Mouse (Mus musculus) spleen, adult 12 weeks (tissue): ENCODE data around the gene Slc7a11.
"Not testable (repeated sequence)": the region's sequence is repeated elsewhere in the genome, so short reads cannot be mapped to it uniquely, and the experiment has no call there.

ENCODE experiments used
- DNase-seq: peaks from one replicate; pipeline ENCODE4 v3.0.0; 2022; ENCODE audit warnings: low spot score

The Slc7a11 gene

DNA sequence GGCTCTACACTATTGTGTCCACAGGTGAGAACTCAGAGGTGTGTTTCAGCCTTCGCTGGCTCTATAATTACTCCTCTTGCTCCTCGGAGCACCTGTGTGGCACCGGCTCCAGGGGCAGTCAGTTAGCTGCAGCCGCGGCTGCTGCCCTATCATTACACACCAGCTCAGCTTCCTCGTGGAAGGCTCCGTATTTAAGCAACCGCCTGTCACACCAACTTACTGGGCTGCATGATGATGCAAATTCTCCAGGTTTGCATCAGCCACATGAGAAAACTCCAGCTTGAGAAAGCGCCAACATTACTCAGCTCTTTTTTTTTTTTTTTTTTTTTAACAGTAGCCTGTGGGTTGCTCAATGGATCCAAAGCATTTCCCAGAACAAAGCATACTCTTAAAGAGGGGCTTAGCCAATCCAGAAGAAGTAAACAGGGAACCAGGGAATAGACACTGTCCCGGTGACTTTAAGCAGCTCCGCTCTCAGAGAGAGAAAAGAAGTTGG is at the start of gene Slc7a11:
TSS of gene Slc7a11 (minus strand) at position 194 of the 496 bp plus-strand sequence.
- DNase-seq: no peak

DNA sequence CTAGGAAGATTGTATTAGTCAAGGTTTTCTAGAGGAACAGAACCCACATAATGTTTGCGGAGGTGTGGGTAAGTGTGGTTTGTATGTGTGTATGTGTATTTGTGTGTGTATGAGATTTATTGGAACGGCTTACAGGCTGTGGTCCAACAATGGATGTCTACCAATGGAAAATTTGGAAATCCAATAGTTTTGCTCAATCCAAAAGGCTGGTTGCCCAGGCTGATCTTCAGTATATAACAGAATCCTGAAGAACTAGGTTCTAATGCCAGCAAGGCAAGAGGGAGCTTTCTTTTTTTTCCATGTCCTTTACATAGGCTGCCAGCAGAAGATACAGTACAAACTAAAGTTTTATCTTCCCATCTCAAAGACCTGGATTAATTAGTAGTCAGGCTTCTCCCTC is 48.3 kb upstream of the Slc7a11 start:
- no peak for DNase-seq

DNA sequence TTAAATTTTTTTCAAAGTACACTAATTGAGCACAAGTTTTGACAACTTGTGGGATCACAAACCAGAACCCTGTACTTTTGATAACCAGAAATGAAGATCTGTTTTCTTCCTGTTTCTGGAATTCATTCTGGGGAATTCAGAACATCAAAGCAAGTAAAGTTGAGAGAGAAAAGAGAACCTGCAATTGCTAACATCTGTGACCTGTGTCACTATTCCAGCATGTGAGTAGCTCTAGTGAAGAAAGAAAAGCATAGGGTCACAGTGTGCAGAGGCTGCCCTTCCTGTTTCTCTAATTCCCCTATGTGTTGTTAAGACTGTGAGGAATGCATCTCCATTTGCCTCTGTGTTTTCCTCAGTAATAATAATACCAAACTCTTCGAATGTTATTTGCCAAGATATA is 40.7 kb upstream of the Slc7a11 start:
- DNase-seq: no peak

DNA sequence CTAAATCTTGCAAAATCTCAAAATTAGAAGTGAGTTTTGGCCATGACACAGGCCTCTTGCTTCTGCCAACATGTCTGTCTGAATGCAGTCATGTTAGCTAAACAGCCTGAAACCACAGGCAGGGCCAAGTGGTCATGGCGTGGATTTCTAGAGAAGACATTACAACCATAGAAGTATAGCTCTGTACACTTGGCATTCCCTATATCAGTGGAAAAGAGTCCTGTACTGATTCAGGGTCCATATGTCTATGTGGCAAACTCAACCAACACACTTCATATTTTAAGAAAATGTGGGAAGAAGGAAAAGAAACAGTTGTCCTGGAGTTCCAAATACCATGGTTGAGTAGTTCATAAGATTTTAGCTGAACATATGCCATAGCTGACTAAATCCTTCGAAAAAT is 18.8 kb upstream of the Slc7a11 start:
- no peak for DNase-seq

DNA sequence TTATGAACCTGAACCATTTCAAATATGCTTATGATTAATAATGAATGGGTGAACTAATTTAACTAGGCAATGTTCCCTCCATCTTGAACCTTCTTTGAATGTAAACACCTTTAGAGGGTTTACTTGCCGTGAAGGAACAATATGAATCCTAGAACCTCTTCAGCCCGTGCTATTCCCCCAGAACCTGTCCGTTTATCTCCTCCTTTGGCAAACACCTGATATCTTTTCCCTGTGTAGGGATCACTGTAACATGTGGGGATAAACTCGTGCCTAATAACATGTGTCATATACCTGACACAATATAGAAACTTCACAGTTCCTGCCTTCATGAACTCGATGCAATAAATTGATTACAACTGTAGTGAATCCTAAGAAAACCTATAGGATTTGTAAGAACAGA is 13.7 kb upstream of the Slc7a11 start:
- no peak for DNase-seq

DNA sequence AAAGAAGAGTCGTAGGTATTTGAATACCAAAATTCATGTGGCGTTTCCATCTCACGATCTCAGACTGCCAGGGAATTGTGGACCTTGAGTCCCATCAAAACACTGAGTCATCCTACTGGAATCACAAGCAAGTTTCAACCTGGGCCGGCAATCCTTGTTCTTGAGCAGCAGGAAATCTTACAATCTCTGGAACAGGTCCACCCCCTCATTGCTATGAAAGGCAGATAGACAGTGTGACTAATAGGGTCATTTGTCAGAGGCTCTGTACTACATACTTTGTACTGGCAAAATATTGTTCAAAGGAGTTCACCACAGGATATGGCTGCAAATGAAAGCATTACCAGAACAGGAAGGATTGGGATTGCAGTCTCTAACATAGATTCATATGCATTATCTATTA is 13.2 kb upstream of the Slc7a11 start:
- DNase-seq: no peak

DNA sequence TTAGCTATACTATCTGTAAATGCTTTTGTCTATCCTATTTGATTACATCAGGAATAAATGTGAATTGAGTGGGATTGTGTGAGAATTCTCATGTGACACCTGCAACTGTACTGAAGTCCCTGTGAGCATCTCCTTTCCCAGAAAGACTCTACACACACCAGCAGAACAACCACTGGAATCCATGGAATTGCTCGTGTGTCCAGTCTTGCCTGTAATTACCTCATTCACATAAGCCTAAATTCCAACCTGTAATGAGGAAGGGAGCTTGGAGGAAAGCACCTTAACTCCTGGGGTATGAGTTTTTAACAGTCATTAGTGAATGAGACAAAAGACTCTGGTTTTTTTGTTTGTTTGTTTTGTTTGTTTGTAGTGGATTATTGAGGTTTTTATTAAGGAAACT is 12.6 kb upstream of the Slc7a11 start:
- no peak for DNase-seq

DNA sequence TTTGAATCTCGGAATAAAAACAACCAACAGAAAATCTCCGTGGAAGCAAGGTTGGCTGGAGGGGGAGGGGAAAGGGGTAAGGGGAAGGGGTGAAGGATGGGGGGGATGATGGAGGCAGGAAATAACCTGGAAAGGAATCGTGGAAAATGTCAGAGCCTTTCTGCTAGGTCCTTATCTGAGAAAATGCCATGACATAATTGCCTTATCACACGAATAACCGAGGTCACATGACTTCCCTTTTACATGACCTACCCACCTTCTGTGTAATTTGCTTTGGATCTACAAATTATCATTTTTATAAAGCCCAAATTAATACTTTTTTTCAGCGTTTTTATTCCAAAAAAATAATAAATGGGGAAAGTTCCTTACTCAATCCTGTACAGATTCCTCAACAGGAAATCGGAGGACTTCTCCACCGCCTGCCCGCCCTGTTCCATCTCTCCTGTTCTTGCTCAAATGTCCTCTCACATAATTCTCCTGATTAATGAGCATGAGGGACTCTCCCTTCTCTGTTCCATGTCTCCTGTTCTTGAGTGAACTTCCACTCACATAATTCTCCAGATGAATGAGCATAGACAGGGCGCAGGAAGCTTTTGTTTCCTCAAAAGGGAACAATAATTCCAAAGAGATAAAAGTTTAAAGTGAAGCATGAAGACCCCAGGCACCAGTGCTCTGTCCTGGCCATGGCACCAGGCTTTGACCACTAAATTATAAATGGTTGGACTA is 1.8 kb upstream of the Slc7a11 start:
- DNase-seq: no peak

DNA sequence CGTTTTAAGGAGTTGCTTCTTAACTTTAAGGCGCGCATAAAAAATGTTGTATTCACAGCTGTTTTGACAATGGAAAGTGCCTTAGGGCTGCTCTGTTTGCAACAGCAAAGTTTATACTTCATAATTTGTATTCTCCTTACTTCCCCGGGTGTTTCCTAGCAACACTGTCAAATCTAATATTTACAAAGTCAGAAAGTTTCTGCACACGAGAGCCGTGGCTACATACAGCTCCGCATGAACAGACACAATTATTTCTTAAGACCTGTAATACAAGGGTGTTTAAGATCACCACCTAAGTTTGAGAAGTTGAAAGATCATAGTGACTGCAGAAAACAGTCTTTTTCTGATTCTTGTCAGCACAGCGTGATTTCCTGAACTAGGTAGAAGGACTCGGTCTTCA is 528 bp upstream of the Slc7a11 start:
- DNase-seq: no peak

DNA sequence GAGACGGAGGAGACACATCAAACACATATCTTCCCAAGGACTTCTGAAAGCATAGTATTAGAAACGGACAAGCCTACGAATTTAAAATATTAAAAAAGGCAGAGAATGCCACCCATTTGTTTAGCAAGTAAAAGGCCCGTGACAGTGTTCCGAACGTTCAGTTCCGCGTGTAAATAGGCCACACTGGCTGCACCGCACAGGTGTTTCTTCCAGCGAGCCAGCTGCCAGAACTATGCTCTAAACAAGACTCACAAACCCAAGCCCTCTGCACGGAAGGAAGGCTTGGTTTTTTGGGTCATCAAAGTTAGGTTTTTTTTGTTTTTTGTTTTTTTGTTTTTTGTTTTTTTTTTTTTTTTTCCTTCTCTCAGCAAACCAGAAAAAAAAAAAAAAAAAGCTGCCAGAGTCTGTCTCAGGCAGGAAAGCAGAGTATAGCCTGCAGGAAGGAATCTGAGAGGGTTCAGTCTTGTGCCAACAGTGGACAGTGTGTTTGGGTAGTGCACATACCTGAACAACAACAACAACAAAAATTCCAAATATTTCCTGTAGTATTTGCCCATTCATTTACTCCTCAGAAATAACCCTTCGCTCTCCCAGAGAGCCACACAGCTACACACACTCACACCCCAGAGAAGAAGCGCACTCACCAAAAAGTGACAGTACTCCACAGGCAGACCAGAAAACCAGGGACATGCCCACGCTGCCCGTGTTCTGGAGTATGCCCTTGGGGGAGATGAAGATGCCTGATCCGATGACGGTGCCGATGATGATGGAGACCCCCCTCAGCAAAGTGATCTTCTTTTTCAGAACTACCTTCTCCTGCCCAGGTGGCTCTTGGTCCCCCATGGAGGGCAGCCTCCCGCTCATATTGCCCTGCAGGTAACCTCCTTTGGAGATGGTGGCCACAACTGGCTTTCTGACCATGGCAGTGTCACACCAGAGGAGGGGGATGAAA is 797 bp downstream of the Slc7a11 start:
- DNase-seq: no peak

DNA sequence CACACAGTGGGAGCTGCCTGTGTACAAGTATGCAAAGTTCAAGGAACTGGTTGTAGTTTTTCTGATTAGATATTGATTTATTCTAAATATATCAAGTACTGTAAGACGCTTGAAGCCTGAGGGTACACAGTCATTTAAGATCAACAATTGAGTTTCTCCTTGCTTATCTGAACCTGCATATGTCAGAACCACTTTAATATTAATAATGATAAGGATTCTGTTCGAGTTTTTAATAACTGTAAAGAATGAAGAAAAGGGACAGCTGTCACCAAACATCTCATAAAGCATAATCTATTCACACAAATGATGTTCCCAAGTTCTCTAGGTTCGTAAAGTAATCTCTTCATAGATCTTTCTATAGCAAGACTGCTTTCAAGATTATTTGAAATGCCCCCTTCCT is 2.1 kb downstream of the Slc7a11 start:
- DNase-seq: no peak

DNA sequence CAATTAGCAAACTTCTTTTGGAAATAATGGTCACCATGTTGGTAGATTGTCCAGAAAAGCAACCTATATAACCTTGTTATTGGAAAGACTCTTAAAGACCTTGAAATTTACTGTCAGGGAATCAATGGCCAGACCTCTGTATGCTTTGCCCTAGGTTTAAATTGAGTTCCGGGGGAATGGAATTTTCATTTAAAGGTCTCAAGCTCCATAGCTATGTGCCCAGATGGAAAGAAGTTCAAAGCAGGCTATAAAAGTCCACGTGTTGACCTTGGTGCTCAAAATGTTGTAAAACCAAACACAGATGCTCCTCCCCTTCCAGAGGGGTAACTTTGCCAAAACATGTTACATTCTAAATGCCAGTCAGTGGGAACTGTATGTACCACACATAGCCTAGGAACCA is 3.0 kb downstream of the Slc7a11 start:
- no peak for DNase-seq

DNA sequence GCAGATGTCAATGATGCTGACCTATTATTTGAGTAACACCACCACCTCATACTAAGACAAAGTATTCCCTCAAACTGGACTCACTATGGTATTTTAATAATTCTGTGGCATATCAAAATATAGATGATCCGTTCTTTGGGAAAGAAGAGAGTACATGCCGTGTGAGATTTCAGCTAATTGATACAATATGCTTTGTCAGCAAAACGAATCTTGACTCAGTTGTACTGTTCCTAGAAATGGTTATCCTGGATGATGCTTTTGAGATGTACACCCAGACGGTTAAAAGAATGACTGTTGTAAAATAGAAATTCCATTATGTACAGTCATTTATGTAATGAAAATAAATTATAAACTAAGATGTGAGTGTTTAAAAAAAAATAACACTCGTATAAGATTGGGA is 4.0 kb downstream of the Slc7a11 start:
- DNase-seq: no peak

DNA sequence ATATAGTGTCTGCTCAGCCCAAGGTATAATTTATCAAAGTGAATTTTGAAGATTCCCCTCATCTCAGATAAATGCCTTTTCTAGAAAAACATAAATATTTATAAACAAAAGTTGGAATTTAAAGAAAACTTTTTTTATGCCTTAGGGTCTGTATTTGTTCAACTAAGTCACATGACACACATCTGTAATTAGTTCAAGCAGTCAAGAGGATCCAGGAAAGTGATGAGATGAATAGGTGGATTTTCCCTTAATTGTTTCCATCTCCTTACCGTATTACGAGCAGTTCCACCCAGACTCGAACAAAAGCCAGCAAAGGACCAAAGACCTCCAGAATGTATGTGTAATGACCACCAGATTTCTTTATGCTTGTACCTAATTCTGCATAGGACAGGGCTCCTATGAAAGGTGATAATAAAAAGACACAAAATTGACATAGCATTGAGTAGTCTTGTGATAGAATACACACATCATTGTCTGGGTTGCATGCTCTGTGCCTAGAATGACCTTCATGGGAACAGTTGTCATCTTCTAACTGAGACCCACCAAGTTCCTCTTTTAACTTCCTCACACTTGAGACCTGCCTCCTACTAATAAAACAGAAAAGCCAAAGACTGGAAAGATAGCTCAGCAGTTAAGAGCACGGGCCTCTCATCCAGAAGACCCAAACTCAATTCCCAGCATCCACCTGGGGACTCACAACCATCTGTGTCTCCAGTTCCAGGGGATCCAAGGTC is 4.7 kb downstream of the Slc7a11 start:
- DNase-seq: no peak

DNA sequence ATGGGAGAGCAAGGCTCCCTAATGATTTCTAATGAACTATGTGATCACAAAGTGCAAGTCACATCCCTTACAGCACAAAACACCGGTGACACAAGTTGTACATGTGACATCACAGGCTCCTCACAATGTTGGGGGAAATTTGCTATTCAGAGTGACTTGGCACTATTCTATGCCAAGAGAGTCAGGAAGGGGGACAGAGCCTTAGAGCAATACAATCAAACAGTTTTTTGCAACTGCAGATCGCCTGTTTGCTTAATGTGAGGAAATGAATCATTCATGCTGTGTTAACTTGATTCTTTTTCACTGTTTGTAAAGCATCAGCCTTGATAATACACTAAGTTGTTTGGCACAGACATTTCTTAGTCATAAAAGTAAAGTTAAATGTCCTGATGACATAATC is 5.3 kb downstream of the Slc7a11 start:
- not testable (repeated sequence) for DNase-seq

DNA sequence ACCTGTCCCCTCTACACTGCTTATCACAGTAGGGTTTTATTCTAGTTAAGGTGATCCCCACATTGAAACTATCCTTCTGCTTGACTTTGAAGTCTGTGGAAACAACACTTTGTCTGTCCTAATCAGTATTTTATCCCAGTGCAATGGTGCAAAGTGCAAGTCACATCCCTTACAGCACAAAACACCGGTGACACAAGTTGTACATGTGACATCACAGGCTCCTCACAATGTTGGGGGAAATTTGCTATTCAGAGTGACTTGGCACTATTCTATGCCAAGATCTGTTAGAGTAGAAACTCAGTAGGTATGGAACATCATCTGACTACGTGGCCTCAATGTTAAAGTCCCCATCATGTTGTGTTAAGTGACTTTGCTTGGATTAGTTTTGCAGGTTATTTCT is 7.0 kb downstream of the Slc7a11 start:
- not testable (repeated sequence) for DNase-seq

DNA sequence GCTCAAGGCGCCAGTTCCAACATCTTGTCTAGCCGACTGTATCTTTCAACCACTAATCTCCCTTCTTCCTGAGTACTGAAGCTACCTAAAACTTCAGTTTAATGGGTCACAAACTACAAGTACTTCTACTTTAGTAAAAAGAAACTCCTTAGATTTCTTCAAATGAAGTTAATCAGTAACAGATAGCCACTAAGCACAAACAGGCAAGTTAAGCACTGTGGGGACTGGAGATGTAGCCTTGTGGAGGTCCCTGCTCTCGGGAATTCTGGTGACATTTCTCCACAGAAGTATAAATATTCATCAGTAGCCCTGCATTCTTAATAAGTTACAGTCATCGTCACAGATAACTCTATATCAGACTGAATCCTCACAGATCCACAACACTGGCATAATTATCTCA is 9.6 kb downstream of the Slc7a11 start:
- no peak for DNase-seq

DNA sequence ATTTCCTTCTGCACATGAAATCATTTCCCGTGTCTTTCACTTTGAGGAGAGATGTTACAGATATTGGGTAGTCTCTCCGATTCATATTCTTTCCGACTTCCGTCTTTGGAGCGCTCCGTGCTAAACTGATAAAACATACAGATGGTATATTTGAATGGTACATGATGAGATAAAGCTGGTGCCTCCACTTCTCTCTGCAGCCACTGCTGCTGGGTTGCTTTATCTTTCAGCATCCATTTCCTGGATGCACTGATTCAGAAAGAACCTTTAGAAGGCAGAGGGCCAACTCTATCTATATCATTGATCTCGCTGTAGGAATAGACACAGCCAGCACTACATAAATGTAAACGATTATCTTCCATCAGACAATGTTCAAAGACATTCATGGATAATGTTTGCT is 12.6 kb downstream of the Slc7a11 start:
- no peak for DNase-seq

DNA sequence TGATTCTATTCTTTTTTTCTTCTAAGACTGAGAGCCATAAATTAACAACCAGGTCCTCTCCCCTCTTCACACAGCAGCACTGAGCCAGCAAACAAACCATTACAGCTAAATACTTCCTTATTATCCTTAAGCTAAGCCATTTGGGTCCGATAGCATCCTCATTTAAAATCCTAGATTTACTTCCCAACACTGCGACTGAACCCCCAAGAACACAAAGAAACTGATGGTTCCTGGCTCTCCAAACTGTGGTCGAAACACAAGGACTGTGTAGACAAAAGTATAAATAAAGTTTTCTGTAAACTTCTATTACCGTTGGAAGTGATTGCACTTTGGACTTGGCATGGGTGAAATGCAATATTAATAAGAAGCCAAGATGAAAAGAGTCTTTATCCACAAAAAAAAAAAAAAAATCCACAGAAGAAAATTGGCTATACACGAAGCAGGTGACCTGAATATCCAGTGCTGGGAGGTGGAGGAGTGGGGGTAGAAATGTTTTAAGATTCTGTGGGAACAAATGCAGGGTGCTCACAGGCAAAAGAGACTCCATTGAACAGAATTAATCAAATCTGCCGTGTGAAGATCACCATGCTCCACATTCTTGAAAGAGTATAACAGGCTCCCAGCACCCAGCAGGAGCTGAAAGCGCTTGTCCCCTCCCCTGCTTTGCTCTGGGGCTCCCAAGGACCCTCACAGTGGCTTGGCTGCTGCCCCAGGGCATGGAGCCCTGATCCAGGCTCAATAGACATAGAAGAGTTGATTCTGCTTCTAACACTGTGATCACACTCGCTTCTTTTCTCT is 21.7 kb downstream of the Slc7a11 start:
- no peak for DNase-seq

DNA sequence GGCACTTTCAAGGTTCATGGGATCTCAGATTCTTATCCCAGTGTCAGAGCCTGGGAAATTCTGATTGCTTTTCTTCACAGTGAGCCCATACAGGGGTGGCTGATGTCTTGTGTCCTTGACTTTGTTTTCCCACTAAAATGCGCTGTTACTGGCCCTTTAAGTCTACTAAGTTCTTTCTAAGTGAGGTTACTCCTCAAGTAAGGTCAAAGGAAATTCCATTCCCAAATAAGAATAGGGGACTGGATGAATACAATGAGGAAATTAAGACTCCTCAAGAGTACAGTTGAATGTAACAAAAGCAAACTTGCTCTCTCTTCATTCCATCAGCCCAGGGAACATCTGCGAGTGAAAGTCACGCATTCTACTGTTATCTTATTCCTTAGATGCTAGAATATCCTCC is 24.3 kb downstream of the Slc7a11 start:
- no peak for DNase-seq

DNA sequence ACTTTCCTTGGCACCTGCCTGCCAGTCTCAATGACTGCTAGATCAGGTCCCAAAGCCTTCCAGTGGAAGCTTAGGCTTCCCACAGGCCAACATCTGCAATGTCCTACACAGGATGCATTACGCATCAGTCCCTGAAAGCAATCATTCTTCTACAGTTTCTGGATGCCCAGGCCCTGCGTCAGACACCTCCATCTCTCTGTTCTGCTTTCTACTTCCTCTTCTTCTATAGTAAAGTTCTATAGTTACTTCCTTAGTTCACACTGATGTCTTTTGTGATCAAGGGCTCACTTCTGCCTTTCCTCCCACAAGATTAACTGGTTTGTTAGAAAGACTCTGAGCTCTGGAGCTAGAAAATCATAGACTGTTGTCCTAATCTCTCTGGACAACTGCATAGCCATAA is 36.6 kb downstream of the Slc7a11 start:
- DNase-seq: no peak

DNA sequence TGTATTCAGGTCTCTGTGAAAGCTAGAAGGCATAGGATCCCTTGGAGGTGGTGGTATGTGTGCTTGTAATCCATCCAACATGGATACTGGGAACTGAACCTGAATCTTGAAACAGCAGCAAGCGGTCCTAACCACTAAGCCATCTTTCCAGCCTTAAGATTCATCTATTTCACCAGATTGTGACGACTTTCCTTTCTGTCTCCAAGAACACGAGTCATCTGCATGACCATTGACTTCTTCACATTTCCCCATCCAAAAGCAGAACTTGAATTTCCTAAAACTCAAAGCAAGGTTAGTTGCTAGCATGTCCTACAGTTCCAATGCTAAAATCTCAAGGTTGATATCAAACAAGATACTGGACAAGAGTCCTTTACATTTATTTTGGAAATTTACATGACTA is 37.5 kb downstream of the Slc7a11 start:
- no peak for DNase-seq
